Mouse (Mus musculus) heart, postnatal 10 days (tissue): Measurements from ENCODE around the gene Olfr649. TPM values are rescaled to one million over a fixed set of nuclear protein-coding genes. Genes with fewer than 3 reads are reported as not detected.

ENCODE experiments used
- total RNA-seq, 2 experiments: library from RNA; stranded (reverse); gene quantifications; 2 replicates each; pipeline ENCODE4 v1.2.3; 2021

Olfr649 gene
- total RNA-seq, 2 experiments from 2014 or later: not detected

Other genes starting within 250 kb of the Olfr649 start
- not detected for gene Olfr635, start 224.8 kb downstream of the Olfr649 start, total RNA-seq
- not detected for gene Olfr638, start 197.2 kb downstream of the Olfr649 start, total RNA-seq
- gene Olfr639, start 178.7 kb downstream of the Olfr649 start, total RNA-seq: not detected
- not detected for gene Olfr640, start 170.4 kb downstream of the Olfr649 start, total RNA-seq
- not detected for gene Olfr641, start 160.5 kb downstream of the Olfr649 start, total RNA-seq
- not detected for gene Olfr642, start 143.3 kb downstream of the Olfr649 start, total RNA-seq
- not detected for gene 4930516K23Rik, start 134.5 kb downstream of the Olfr649 start, total RNA-seq
- gene Olfr644, start 124.1 kb downstream of the Olfr649 start, total RNA-seq: not detected
- not detected for gene Olfr645, start 110.5 kb downstream of the Olfr649 start, total RNA-seq
- gene Olfr646, start 91.1 kb downstream of the Olfr649 start, total RNA-seq: not detected
- gene Ubqln5, start 66.2 kb downstream of the Olfr649 start, total RNA-seq: not detected
- not detected for gene Olfr643, start 58.6 kb downstream of the Olfr649 start, total RNA-seq
- gene Ubqln3, start 52.7 kb downstream of the Olfr649 start, total RNA-seq: not detected
- gene Ubqlnl, start 45.4 kb downstream of the Olfr649 start, total RNA-seq: not detected
- not detected for gene Olfm5, start 31.2 kb downstream of the Olfr649 start, total RNA-seq
- gene Olfr648, start 12.6 kb downstream of the Olfr649 start, total RNA-seq: not detected
- gene Trim6, start 22.8 kb upstream of the Olfr649 start, total RNA-seq: 1 to 10 TPM in 1 of 2 experiments, under 1 TPM in 1; 0.45 to 1.7 TPM
- gene Trim34a, start 48.5 kb upstream of the Olfr649 start, total RNA-seq: 1 to 10 TPM; 3.9 to 4.8 TPM
- 1 to 10 TPM; 2.2 to 3.4 TPM for gene Trim5, start 92.1 kb upstream of the Olfr649 start, total RNA-seq
- gene Trim12a, start 119.5 kb upstream of the Olfr649 start, total RNA-seq: 1 to 10 TPM; 7.0 to 7.2 TPM
- under 1 TPM; 0.26 to 0.35 TPM for gene Trim34b, start 133.5 kb upstream of the Olfr649 start, total RNA-seq
- gene Trim12c, start 157.4 kb upstream of the Olfr649 start, total RNA-seq: 1 to 10 TPM; 4.5 to 4.9 TPM
- gene Trim30b, start 173.9 kb upstream of the Olfr649 start, total RNA-seq: not detected
- not detected for gene Trim30c, start 204.9 kb upstream of the Olfr649 start, total RNA-seq